Mouse (Mus musculus) intestine, embryonic 16.5 days (tissue): Measurements from ENCODE around the gene Ugt3a1. TPM values are rescaled to one million over a fixed set of nuclear protein-coding genes. Genes with fewer than 3 reads are reported as not detected.
"Not testable (repeated sequence)": the region's sequence is repeated elsewhere in the genome, so short reads cannot be mapped to it uniquely, and the experiment has no call there.

Source experiments
- ATAC-seq: fragments of 200-750 bp; cut with Nextera tagmentation; 2 replicates; pipeline ENCODE4 v1.8.0; 2017; ENCODE audit warnings: moderate TSS enrichment, moderate library complexity
- H3K27ac ChIP-seq: fragments of 300-500 bp; sonication (generic); 2 replicates; pipeline ENCODE4 v1.5.1; 2014; ENCODE audit warnings: mild to moderate bottlenecking, low read length
- H3K27me3 ChIP-seq: fragments of 300-500 bp; sonication (generic); replicated peaks from 2 replicates; pipeline ENCODE4 v1.6.1; 2014; ENCODE audit warnings: low read length, control low read depth, mixed read lengths; ENCODE audit not compliant: control insufficient read depth, insufficient read depth
- H3K36me3 ChIP-seq: fragments of 300-500 bp; sonication (generic); 2 replicates; pipeline ENCODE4 v1.6.1; 2014; ENCODE audit warnings: low read length, control low read depth; ENCODE audit not compliant: control insufficient read depth, insufficient read depth
- H3K4me1 ChIP-seq: fragments of 300-500 bp; sonication (generic); 2 replicates; pipeline ENCODE4 v1.6.1; 2014; ENCODE audit warnings: low read length, control low read depth, mixed read lengths; ENCODE audit not compliant: control insufficient read depth, insufficient read depth
- H3K4me2 ChIP-seq: fragments of 300-500 bp; sonication (generic); 2 replicates; pipeline ENCODE4 v1.6.1; 2014; ENCODE audit warnings: low read depth, low read length, control low read depth
- H3K4me3 ChIP-seq: fragments of 300-500 bp; sonication (generic); 2 replicates; pipeline ENCODE4 v1.5.1; 2014; ENCODE audit warnings: mild to moderate bottlenecking, low read length
- H3K9ac ChIP-seq: fragments of 300-500 bp; sonication (generic); 2 replicates; pipeline ENCODE4 v1.6.1; 2014; ENCODE audit warnings: low read depth, low read length
- H3K9me3 ChIP-seq: fragments of 300-500 bp; sonication (generic); 2 replicates; pipeline ENCODE4 v1.6.1; 2016; ENCODE audit warnings: low read length, control low read depth; ENCODE audit not compliant: control insufficient read depth
- WGBS: fragments of 180-500 bp; shearing (Covaris S2); extraction: QIAGEN DNeasy Blood & Tissue Kit; methylation state at CpG from one replicate; pipeline ENCODE4 v1.1.7; 2014; 5-methylcytosine and 5-hydroxymethylcytosine counted together
- polyA plus RNA-seq: library from polyadenylated mRNA; unstranded; fragments of >200 nt; fragmentation: Nextera tagmentation; extraction: Ambion mirVana; gene quantifications from 2 replicates; pipeline ENCODE4 v1.2.1, GENCODE M21; 2015

Ugt3a1 gene
- not detected in 2 replicates for polyA plus RNA-seq

DNA sequence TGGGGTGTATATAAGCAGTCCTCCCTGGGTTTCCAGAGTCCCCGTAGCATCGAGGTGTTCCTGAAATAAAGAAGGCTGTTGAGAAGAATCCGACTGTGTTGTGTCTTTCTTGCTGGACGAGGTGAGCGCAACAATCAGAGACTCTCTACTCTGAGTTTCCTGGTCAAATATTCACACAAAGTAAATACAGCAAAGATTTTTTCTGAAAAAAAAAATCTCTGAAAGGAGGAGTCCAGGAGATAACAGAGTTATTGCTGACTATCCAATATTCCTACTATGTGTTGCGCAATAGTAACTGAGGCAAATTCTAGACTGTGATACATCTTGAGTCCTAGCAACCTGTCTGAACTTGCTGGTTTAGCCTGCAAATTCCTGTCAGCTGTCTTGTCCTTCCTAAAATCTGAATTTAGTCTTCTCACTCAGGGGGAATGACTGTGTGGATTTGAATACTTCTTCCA is at the start of gene Ugt3a1:
Gene Ugt3a1 (plus strand): TSS at position 51 of the 458 bp plus-strand sequence.
- H3K4me3 ChIP-seq = no peak within 1 kb of the TSS
- no peaks in the 10 kb centered on the region for H3K4me1 ChIP-seq
- WGBS = 84% methylated on average over 6 of the region's 6 CpGs

DNA sequence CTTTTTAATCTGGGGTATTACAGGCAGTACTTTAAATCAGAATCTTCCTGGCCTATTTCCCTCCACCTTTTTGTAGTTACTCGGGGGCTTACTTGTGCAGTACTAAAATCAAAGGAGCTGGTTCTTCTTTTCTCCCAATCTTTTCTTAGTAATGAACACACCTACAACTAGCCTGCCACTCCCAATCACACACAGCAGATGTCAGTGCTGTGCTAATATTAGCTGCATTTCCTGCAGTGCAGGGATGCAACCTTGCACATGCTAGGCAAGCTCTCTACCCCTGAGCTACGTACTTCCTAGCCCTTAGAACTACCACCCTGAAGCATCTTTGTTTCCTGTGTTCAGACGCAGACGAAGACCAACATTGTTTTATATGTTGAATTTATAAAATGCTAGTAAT is 45.8 kb upstream of the Ugt3a1 start:
- not testable (repeated sequence) for H3K9ac ChIP-seq, H3K27ac ChIP-seq, H3K4me1 ChIP-seq, H3K4me2 ChIP-seq, H3K9me3 ChIP-seq, H3K36me3 ChIP-seq, H3K27me3 ChIP-seq, ATAC-seq, H3K4me3 ChIP-seq
- WGBS = 72% methylated on average over 4 of the region's 4 CpGs

More for the DNA sequence above, at the start of gene Ugt3a1:
- Histone ChIP-seq H3K27me3 (no peaks in the 10 kb centered on the region), H3K9ac (no peak within 1 kb of the TSS), H3K36me3 (no peaks in the 10 kb centered on the region), H3K4me2 (no peak within 1 kb of the TSS), H3K27ac (no peak within 1 kb of the TSS), H3K9me3 (no peaks in the 10 kb centered on the region)
- no peak for ATAC-seq

DNA sequence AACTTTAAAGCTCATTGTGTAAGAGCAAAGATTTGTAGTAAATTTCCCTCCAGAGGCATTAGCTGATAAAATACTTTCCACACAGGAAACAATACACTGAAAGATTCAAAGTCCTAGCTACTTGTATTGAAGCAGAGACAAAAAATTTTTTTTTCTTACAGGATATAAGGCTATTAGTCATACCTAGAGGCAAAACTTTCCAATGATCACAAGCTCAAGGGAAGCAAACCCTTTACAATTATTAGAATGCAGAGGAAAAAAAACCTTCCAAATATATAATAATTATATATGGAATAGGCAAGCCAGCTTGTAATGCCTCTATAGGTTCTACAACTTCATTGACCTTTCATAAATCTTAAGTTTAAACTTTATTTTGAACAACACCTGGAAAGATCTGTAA is 30.3 kb upstream of the Ugt3a1 start:
- ATAC-seq = no peak
- H3K4me3 ChIP-seq = no peak overlapping the region
- no peak overlapping the region for H3K9ac ChIP-seq
- H3K9me3 ChIP-seq = no peaks in the 10 kb centered on the region
- no peak overlapping the region for H3K27ac ChIP-seq
- H3K27me3 ChIP-seq = no peaks in the 10 kb centered on the region
- H3K36me3 ChIP-seq = no peaks in the 10 kb centered on the region
- H3K4me1 ChIP-seq = no peaks in the 10 kb centered on the region
- no peak overlapping the region for H3K4me2 ChIP-seq

DNA sequence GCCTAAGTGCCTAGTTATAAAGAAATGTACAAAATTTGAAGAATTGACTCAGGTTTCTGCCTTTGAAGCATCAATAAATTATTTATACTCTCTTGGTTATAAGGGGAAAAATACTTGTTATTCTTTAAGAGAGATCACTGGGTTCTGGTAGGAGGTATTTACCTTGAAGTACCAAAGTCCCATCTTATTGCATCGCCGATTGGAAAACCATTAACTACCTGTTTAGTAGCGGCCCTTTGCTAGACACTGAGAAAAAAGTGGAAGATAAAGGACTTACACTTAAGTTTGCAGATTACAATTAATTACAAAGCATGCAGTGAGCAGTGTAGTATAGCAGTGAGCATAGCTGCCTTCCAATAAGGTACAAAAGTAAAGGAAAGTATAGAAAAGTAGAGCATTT is 23.8 kb upstream of the Ugt3a1 start:
- 91% methylated on average over 3 of the region's 3 CpGs for WGBS
- no peak overlapping the region for H3K4me3 ChIP-seq
- no peaks in the 10 kb centered on the region for H3K27me3 ChIP-seq
- ATAC-seq = no peak
- no peaks in the 10 kb centered on the region for H3K9me3 ChIP-seq
- no peaks in the 10 kb centered on the region for H3K36me3 ChIP-seq
- H3K27ac ChIP-seq = no peak overlapping the region
- no peaks in the 10 kb centered on the region for H3K4me1 ChIP-seq
- no peak overlapping the region for H3K4me2 ChIP-seq
- H3K9ac ChIP-seq = no peak overlapping the region

DNA sequence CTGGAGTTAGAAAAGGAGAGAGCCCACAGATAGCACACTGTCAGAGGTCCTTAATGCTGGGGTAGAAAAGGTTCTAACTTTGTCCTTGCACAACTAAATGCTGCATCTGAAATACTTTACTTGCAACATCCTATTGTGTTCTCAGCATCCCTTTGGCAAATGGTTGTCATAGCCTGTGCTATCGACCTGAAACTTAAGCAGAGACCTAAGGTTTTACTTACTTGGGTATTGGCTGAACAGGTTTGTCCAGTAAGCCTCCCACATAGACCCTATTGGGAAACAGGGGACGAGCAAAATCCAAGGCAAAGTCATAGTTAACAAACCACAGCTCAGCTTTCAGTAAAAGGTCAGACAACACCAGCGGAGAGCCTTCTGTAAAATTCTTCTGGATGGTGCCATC is 16.1 kb upstream of the Ugt3a1 start:
- no peak overlapping the region for H3K4me2 ChIP-seq
- H3K27ac ChIP-seq = no peak overlapping the region
- no peak for ATAC-seq
- WGBS = 79% methylated on average over 3 of the region's 3 CpGs
- H3K9ac ChIP-seq = no peak overlapping the region
- H3K4me1 ChIP-seq = no peaks in the 10 kb centered on the region
- H3K36me3 ChIP-seq = no peaks in the 10 kb centered on the region
- no peaks in the 10 kb centered on the region for H3K9me3 ChIP-seq
- no peak overlapping the region for H3K4me3 ChIP-seq
- no peaks in the 10 kb centered on the region for H3K27me3 ChIP-seq

DNA sequence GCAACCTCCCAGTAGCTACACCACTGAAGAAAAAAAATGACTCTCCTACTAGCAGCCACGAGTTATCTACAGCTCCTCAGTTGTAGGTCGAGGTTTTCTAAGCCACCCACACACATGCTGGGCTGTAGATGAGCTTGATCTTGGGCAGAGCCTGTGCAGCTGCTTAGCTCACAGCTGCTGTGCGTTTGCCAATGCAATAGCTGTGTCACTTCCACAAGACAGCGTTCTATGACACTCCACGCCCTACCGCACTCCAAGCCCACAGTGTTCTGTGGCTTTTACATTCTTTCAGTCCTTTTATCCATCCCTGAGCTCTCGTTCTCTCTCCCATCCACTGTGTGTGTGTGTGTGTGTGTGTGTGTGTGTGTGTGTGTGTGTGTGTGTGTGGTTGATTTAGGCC is 4.8 kb upstream of the Ugt3a1 start:
- 73% methylated on average over 7 of the region's 7 CpGs for WGBS
- ATAC-seq = no peak

DNA sequence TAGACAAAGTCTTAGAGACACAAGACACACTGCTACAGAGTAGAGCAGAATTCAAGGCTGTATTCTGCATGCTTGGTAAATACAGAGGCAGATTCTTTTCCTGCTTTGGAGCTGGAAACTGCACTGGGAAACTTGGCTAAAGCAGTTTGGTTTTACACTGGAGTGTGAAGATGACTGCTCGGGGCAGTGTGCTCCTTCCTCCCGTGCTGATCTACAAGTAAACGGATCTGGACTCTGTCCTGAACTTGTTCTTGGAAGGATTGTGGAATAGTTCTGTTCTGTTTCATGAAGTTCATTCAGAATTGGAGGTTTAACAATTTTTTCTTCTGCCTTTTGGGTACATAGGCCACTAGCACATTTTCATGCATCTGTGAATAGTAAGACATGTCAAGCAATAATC is 2.3 kb downstream of the Ugt3a1 start:
- Histone ChIP-seq H3K36me3 (no peaks in the 10 kb centered on the region), H3K27me3 (no peaks in the 10 kb centered on the region), H3K27ac (no peak overlapping the region), H3K4me1 (no peaks in the 10 kb centered on the region), H3K9ac (no peak overlapping the region), H3K4me3 (no peak overlapping the region), H3K9me3 (no peaks in the 10 kb centered on the region), H3K4me2 (no peak overlapping the region)
- WGBS = 74% methylated on average over 3 of the region's 3 CpGs
- ATAC-seq = no peak

More for the DNA sequence above, 4.8 kb upstream of the Ugt3a1 start:
- H3K9me3 ChIP-seq = no peaks in the 10 kb centered on the region
- no peaks in the 10 kb centered on the region for H3K4me1 ChIP-seq
- no peaks in the 10 kb centered on the region for H3K27me3 ChIP-seq
- no peak overlapping the region for H3K4me3 ChIP-seq
- no peak overlapping the region for H3K27ac ChIP-seq
- no peaks in the 10 kb centered on the region for H3K36me3 ChIP-seq
- no peak overlapping the region for H3K4me2 ChIP-seq
- H3K9ac ChIP-seq = no peak overlapping the region

DNA sequence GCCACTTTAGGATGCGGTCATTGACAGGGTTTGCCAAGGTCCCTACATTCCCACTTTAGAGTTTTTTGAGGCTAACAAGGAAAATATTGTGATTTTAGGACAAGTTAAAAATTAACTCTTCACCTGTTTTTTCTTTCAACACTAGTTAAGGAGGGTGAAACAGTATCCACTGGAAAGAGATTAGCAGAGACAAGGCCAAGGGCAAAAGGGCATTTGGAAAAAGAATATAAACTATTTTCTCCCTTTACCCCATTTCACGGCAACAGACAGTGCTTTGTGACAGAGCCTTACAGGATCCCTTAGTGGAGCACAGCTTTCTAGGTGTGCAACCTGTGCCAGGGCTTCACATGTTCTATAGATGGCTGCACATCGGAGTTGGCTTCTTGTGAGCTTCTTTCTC is 2.9 kb downstream of the Ugt3a1 start:
- Histone ChIP-seq H3K4me3 (no peak overlapping the region), H3K27me3 (no peaks in the 10 kb centered on the region), H3K9me3 (no peaks in the 10 kb centered on the region), H3K9ac (no peak overlapping the region), H3K36me3 (no peaks in the 10 kb centered on the region), H3K4me1 (no peaks in the 10 kb centered on the region), H3K4me2 (no peak overlapping the region), H3K27ac (no peak overlapping the region)
- ATAC-seq = no peak
- WGBS = 79% methylated on average over 3 of the region's 3 CpGs

DNA sequence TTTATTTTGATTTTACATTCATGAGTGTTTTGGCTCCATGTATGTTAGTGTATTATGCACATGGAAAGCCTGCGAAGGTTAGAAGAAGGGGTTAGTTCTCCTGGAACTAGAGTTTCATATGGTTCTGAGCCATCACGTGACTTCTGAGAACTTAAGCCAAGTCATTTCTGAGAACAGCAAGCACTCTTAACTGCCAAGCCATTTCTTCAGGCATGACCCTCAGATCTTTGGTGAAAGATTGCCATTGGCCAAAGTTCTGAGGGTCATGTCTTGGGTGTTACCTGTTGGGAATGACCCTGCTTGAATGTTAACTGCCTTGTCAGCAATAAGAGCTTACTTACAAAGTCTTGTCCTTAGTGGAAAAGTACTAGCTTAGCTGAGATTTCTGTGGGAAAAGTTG is 6.5 kb downstream of the Ugt3a1 start:
- H3K9ac ChIP-seq = no peak overlapping the region
- no peak overlapping the region for H3K4me2 ChIP-seq
- no peaks in the 10 kb centered on the region for H3K36me3 ChIP-seq
- H3K27ac ChIP-seq = no peak overlapping the region
- no peaks in the 10 kb centered on the region for H3K4me1 ChIP-seq
- H3K27me3 ChIP-seq = no peaks in the 10 kb centered on the region
- no peak for ATAC-seq
- no peak overlapping the region for H3K4me3 ChIP-seq
- H3K9me3 ChIP-seq = no peaks in the 10 kb centered on the region
- 94% methylated on average over 2 of the region's 2 CpGs for WGBS

DNA sequence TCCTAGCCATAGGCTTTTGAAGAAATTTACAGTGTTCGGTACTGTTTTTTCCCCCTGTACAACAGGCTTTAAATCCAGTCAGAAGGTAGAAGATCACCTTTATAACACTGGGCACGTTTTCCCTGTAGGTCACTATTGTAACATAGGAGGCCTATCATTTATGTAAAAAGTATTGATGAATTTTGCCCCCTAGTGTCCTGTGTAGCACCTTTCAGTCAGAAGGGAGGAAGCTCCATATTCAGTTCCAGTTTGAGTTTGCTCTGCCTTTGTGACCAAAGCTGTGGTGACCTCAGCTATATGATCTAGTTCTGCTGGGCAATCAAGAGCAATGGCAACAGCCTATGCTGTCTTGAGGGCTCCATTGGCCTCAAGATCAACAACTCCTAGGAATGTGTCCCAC is 13.0 kb downstream of the Ugt3a1 start:
- Histone ChIP-seq H3K9me3 (no peaks in the 10 kb centered on the region), H3K36me3 (no peaks in the 10 kb centered on the region), H3K4me2 (no peak overlapping the region), H3K27ac (no peak overlapping the region), H3K9ac (no peak overlapping the region), H3K27me3 (no peaks in the 10 kb centered on the region), H3K4me3 (no peak overlapping the region), H3K4me1 (no peaks in the 10 kb centered on the region)
- 62% methylated on average over 2 of the region's 2 CpGs for WGBS
- no peak for ATAC-seq
